Mouse (Mus musculus): Measurements from ENCODE around the gene Micall1. TPM values are rescaled to one million over a fixed set of nuclear protein-coding genes. Genes with fewer than 3 reads are reported as not detected.

Micall1 gene
- polyA plus RNA-seq, 1 experiment, result 23.8 TPM

DNA sequence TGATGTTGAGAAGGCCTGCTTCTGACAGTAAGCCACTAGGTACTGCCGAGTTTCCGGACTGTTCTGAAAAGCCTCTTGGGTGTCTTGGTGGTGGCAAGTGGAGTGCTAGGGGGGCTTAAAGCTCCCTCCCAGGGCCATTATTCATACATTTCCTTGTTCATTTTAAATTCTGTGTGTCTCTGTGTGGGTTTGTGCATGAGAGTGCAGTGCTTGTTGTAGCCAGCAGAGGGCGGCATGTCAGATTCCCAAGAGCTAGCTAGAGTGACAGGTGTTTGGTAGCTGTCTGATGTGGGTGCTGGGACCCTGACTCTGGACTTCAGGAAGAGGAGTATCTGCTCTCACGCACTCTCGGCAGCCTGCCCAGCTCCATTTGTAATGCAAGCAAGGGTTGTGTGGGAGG is 19.5 kb downstream of the Micall1 start:
- H3K27ac ChIP-seq (ENCODE audit: insufficient read depth, low read depth, low read length), result no peak overlapping the region
- H3K36me3 ChIP-seq (ENCODE audit: control insufficient read depth, insufficient read depth, low read length), result peaks cover 83% of the 10 kb centered on the region
- no peaks in the 10 kb centered on the region for H3K27me3 ChIP-seq (ENCODE audit: control insufficient read depth, insufficient read depth, low read length)
- no peaks in the 10 kb centered on the region for H3K4me1 ChIP-seq (ENCODE audit: control insufficient read depth, insufficient read depth, insufficient read length, low read length)
- TF ChIP-seq POLR2A (IDR thresholded peaks at IDR 0.05; ENCODE audit: low read depth, low read length), result no peak
- TF ChIP-seq CTCF (IDR thresholded peaks at IDR 0.05; ENCODE audit: extremely low read depth, insufficient read length, insufficient replicate concordance, low read depth, low read length), result peak; percentile 55; the same call in 1 of the 2 replicates
- H3K4me3 ChIP-seq (ENCODE audit: low read depth, low read length), result no peak overlapping the region
- WGBS, result 97% methylated on average over 5 of the region's 5 CpGs

DNA sequence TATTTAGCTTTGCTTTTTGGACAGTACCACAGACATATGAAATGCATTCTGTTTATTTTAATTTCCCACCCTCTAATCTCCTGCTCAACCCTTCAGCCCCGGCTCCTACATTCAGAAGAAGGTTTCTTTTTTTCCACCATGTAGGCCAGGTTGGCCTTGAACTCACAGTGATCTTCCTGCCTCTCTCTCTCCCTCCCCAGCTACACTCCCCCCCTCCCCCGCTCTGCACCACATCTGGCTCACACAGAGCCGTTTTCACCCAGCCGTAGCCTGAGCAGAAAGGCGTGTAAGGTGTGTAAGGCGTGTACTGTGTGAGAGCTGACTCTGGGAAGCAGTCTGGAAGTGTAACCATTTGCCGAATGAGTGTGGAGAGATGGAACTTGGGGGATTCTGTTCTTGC is 20.6 kb downstream of the Micall1 start:
- TF ChIP-seq POLR2A (IDR thresholded peaks at IDR 0.05; ENCODE audit: low read depth, low read length) (no peak), CTCF (IDR thresholded peaks at IDR 0.05; ENCODE audit: extremely low read depth, insufficient read length, insufficient replicate concordance, low read depth, low read length) (no peak)
- H3K27me3 ChIP-seq (ENCODE audit: control insufficient read depth, insufficient read depth, low read length), result no peaks in the 10 kb centered on the region
- no peaks in the 10 kb centered on the region for H3K4me1 ChIP-seq (ENCODE audit: control insufficient read depth, insufficient read depth, insufficient read length, low read length)
- peaks cover 80% of the 10 kb centered on the region for H3K36me3 ChIP-seq (ENCODE audit: control insufficient read depth, insufficient read depth, low read length)
- no peak overlapping the region for H3K27ac ChIP-seq (ENCODE audit: insufficient read depth, low read depth, low read length)
- 75% methylated on average over 7 of the region's 7 CpGs for WGBS
- no peak overlapping the region for H3K4me3 ChIP-seq (ENCODE audit: low read depth, low read length)

- no peaks in the 10 kb centered on the region for H3K27me3 ChIP-seq (ENCODE audit: control insufficient read depth, insufficient read depth, low read length)
- 70% methylated on average over 10 of the region's 10 CpGs for WGBS
- peaks cover 68% of the 10 kb centered on the region for H3K36me3 ChIP-seq (ENCODE audit: control insufficient read depth, insufficient read depth, low read length)
- TF ChIP-seq CTCF (IDR thresholded peaks at IDR 0.05; ENCODE audit: extremely low read depth, insufficient read length, insufficient replicate concordance, low read depth, low read length), result no peak
- TF ChIP-seq POLR2A (IDR thresholded peaks at IDR 0.05; ENCODE audit: low read depth, low read length), result no peak
- H3K4me3 ChIP-seq (ENCODE audit: low read depth, low read length), result no peak overlapping the region
- no peaks in the 10 kb centered on the region for H3K4me1 ChIP-seq (ENCODE audit: control insufficient read depth, insufficient read depth, insufficient read length, low read length)
- H3K27ac ChIP-seq (ENCODE audit: insufficient read depth, low read depth, low read length), result no peak overlapping the region
Measured at GRCm38 (mm10) chr15:79130782-79131181, 22.1 kb downstream of the Micall1 start.

DNA sequence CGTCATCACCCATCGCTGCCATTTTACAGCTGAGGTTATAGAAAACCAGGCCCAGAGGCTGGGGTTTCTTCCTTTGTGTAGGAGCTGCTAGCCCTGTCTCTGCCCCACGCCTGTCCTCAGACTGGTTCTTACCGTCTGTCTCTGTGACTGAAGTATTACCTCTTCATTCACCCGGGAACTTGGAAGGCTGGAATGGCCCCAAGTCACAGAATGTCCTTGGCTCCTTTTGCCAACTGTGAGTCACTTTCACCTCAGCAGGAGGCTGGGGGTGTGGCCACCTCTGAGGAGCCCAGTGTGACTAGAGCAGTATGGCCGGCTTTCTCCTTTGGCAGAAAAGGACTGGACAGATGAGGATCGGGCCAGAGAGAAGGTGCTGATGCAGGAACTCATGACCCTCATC is 22.7 kb downstream of the Micall1 start:
- 60% methylated on average over 7 of the region's 7 CpGs for WGBS
- no peak overlapping the region for H3K27ac ChIP-seq (ENCODE audit: insufficient read depth, low read depth, low read length)

GRCm38 (mm10) chr15:79133191-79133661 is 24.5 kb downstream of the Micall1 start:
- Histone ChIP-seq H3K36me3 (ENCODE audit: control insufficient read depth, insufficient read depth, low read length) (peaks cover 46% of the 10 kb centered on the region), H3K4me3 (ENCODE audit: low read depth, low read length) (no peak overlapping the region), H3K27me3 (ENCODE audit: control insufficient read depth, insufficient read depth, low read length) (no peaks in the 10 kb centered on the region), H3K4me1 (ENCODE audit: control insufficient read depth, insufficient read depth, insufficient read length, low read length) (no peaks in the 10 kb centered on the region), H3K27ac (ENCODE audit: insufficient read depth, low read depth, low read length) (no peak overlapping the region)
- TF ChIP-seq POLR2A (IDR thresholded peaks at IDR 0.05; ENCODE audit: low read depth, low read length) (no peak), CTCF (IDR thresholded peaks at IDR 0.05; ENCODE audit: extremely low read depth, insufficient read length, insufficient replicate concordance, low read depth, low read length) (no peak)
- 82% methylated on average over 6 of the region's 6 CpGs for WGBS

More for the DNA sequence above, 22.7 kb downstream of the Micall1 start:
- Histone ChIP-seq H3K27me3 (ENCODE audit: control insufficient read depth, insufficient read depth, low read length) (no peaks in the 10 kb centered on the region), H3K4me1 (ENCODE audit: control insufficient read depth, insufficient read depth, insufficient read length, low read length) (no peaks in the 10 kb centered on the region), H3K36me3 (ENCODE audit: control insufficient read depth, insufficient read depth, low read length) (peaks cover 62% of the 10 kb centered on the region), H3K4me3 (ENCODE audit: low read depth, low read length) (no peak overlapping the region)
- TF ChIP-seq CTCF (IDR thresholded peaks at IDR 0.05; ENCODE audit: extremely low read depth, insufficient read length, insufficient replicate concordance, low read depth, low read length) (no peak), POLR2A (IDR thresholded peaks at IDR 0.05; ENCODE audit: low read depth, low read length) (no peak)

DNA sequence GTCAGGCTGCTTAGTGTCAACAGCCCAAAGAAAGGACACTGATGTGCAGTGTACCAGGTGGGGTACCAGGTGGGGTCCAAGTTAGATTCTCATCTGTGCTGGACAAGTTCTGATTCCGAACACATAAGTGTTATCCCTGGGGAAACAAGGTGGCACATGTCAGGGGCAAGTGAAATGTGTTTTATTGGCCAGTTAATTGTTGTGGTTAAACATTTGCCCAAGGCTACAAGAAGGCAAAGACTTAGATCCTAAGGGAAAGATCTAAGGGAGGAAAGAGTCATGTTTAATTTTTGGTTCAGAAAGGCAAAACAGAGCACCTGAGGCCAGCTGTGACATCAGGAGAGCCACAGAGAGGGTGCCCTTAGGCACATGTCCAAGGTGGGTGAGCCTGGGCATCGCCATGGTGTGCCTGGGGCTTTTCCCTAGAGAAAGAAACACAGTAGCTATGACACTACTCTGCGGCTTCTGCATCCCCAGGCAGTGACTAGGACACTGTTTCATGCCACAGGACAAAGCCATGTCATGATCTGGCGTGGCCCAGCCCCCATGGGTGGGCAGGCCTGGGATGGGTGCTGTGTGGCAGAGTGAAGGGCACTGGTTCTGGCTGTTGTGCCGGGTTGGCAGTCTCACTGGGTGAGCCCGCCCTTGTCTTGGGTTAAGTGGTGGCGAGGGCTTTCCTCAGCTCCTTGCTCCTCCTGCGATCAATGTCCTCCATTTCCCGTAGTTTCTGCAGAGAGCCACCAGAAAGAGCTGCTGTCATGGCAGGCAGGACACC is 26.0 kb downstream of the Micall1 start:
- TF ChIP-seq POLR2A (IDR thresholded peaks at IDR 0.05; ENCODE audit: low read depth, low read length) (no peak), CTCF (IDR thresholded peaks at IDR 0.05; ENCODE audit: extremely low read depth, insufficient read length, insufficient replicate concordance, low read depth, low read length) (no peak)
- Histone ChIP-seq H3K36me3 (ENCODE audit: control insufficient read depth, insufficient read depth, low read length) (peaks cover 38% of the 10 kb centered on the region), H3K27ac (ENCODE audit: insufficient read depth, low read depth, low read length) (no peak overlapping the region), H3K27me3 (ENCODE audit: control insufficient read depth, insufficient read depth, low read length) (no peaks in the 10 kb centered on the region), H3K4me3 (ENCODE audit: low read depth, low read length) (no peak overlapping the region), H3K4me1 (ENCODE audit: control insufficient read depth, insufficient read depth, insufficient read length, low read length) (no peaks in the 10 kb centered on the region)
- WGBS, result 83% methylated on average over 9 of the region's 9 CpGs

DNA sequence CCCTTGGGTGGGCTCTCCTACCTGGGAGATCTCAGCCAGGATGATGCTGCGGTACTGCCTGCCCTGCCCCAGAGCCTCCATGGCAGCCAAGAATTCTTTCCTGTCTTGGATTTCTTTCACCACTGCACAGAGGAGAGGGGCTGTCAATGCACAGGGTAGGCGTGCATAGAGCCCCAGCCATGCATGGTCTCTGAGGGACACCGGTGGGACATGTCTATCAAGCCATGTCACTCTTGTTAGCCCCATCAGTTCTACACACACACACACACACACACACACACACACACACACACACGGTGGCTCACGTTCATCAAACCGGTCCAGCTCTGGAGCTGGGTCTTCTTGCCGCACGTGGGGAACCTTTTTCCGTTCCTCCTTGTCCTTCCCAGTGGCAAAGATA is 26.6 kb downstream of the Micall1 start:
- Histone ChIP-seq H3K4me1 (ENCODE audit: control insufficient read depth, insufficient read depth, insufficient read length, low read length) (no peaks in the 10 kb centered on the region), H3K36me3 (ENCODE audit: control insufficient read depth, insufficient read depth, low read length) (peaks cover 31% of the 10 kb centered on the region), H3K27ac (ENCODE audit: insufficient read depth, low read depth, low read length) (no peak overlapping the region), H3K27me3 (ENCODE audit: control insufficient read depth, insufficient read depth, low read length) (no peaks in the 10 kb centered on the region), H3K4me3 (ENCODE audit: low read depth, low read length) (no peak overlapping the region)
- 73% methylated on average over 9 of the region's 9 CpGs for WGBS
- TF ChIP-seq POLR2A (IDR thresholded peaks at IDR 0.05; ENCODE audit: low read depth, low read length), result no peak
- TF ChIP-seq CTCF (IDR thresholded peaks at IDR 0.05; ENCODE audit: extremely low read depth, insufficient read length, insufficient replicate concordance, low read depth, low read length), result no peak

Measured in small intestine, adult 2 months (tissue).